Mouse (Mus musculus) G1E (cell line): ENCODE results near the gene Apobec3.

Source experiments
- CTCF ChIP-seq: IDR thresholded peaks from 2 replicates; pipeline ENCODE4 v1.5.1; 2012; ENCODE audit warnings: low read depth, low read length, inconsistent platforms, mixed read lengths
- GATA1 ChIP-seq: IDR thresholded peaks from 2 replicates; pipeline ENCODE4 v1.6.1; 2012; ENCODE audit warnings: borderline replicate concordance, low read length, inconsistent platforms, mixed read lengths
- POLR2AphosphoS5 ChIP-seq: IDR thresholded peaks from 2 replicates; pipeline ENCODE4 v1.6.1; 2012; ENCODE audit warnings: low read depth, low read length, inconsistent platforms; ENCODE audit not compliant: insufficient replicate concordance
- TAL1 ChIP-seq: conservative IDR thresholded peaks from 2 replicates; pipeline ENCODE4 v1.6.1; 2012; ENCODE audit warnings: low read depth, low read length, inconsistent platforms, mixed read lengths

DNA sequence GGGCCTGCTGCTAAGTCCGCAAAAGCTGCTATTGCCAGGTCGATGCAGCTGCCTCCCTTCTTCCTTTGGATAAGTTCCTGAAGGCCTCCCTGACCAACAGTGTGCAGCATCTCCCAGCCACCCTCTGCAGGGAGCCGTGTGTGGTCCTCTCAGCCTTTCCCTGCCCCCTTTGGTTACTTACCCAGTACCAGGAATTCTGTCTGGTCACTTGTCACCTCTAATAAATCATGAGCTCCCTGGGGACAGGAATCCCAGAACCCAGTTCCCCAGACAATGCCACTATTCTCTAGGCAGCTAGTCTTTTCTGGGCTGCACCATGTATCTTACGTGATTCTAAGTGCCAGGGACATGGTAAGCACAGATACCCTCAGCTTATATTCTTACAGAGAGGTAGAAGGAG lies 45.5 kb upstream of the Apobec3 start:
- TF ChIP-seq CTCF (no peak), TAL1 (no peak), GATA1 (no peak), POLR2AphosphoS5 (no peak)
